In the genomic region with DNA sequence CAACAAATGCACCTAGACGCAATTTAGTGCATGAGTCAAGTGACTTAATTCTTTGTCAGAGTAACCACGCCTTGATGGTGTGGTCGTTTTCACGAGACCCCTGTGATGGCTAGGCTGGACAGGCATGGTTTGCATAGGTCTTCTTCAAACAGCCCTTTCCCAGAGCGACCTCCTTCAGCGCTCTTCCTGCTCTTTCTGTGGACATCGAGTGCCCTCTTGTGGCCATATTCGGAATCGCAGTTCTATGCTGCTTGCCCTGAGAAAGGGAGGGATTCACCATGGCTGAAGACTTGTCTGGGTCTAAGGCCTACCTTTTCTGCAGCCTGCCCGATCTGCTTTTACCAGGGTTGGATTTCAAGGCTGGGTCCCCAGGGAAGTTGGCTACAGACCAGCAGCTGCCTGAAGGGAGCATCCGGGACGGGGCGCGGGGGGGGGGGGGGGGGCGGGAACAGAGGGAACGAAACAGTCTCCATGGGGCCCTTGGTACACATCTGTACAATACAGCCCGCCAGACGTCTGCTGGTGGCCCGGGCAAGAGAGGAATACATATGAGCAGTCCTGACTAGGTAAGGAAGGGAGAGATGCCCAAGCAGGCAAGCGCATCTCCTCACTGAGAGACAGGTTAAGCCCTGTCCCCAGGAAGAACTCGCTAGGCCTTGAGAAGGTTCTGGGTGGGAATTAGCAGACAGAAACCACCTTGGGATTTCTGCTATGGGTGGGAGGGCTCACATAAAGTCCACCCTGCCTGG, we compare ENCODE assay signal across 8 mouse cellular contexts.
DNase-seq lines count a peak whose midpoint lies in the region; ATAC-seq and TF ChIP-seq lines count a peak whose summit lies in the region.

No protein-coding gene starts in this region.

- no peak overlapping the region for H3K4me3 ChIP-seq in CH12.LX (replicated peaks in 1 of 3; ENCODE audit: low read depth in 2 of 3, low read length in 2 of 3, poor library complexity in 1 of 3)
- H3K4me3 ChIP-seq in forebrain, embryonic 13.5 days = no peak overlapping the region
- H3K4me3 ChIP-seq in olfactory bulb, adult 2 months (ENCODE audit: insufficient read depth, low read depth, low read length) = no peak overlapping the region

- ATAC-seq in forebrain, embryonic 13.5 days = peak; percentile 67

- H3K27ac ChIP-seq in CH12.LX (ENCODE audit: insufficient read depth, low read depth) = no peak overlapping the region
- no peak overlapping the region for H3K27ac ChIP-seq in forebrain, embryonic 13.5 days
- H3K27ac ChIP-seq in olfactory bulb, adult 2 months (ENCODE audit: insufficient read depth, low read depth, low read length) = no peak overlapping the region

- no peak for TF ChIP-seq EP300 in CH12.LX (IDR thresholded peaks at IDR 0.05; ENCODE audit: low read length)

- peak; percentile 12 for DNase-seq in CH12.LX (ENCODE audit: extremely low read depth)
- DNase-seq in c-Kit-positive CD71-negative TER-119-negative erythroid progenitor cells, embryonic 14.5 days (ENCODE audit: low read depth) = peak; percentile 77
- DNase-seq in heart, postnatal 10 days = peak; percentile 92 to 95
- DNase-seq in large intestine, adult 2 months (ENCODE audit: low read depth, low spot score) = peak; percentile 44
- DNase-seq in lung, adult 18-20 months = peak; percentile 75 to 83
- DNase-seq in thymus, adult 18-20 months = peak; percentile 40 to 45

- dilution Hi-C loops in CH12.LX (cut with MboI; ENCODE audit: extremely low pct_ligation_motif_present, extremely low pct_unique_long_range_greater_than_20kb, low sequenced_read_pairs) = no loop called here

- H3K27me3 ChIP-seq in CH12.LX (replicated peaks) = no peaks in the 10 kb centered on the region
- H3K27me3 ChIP-seq in forebrain, embryonic 13.5 days = no peaks in the 10 kb centered on the region

- in situ Hi-C loops in CH12.LX (cut with MboI; ENCODE audit: low pct_ligation_motif_present, low pct_unique_long_range_greater_than_20kb, low sequenced_read_pairs) = loop anchor here (25.0 kb wide), 2 partner anchors 1496 to 1696 kb away; no protein-coding TSS in a partner anchor

- peak; percentile 45 for TF ChIP-seq RAD21 in CH12.LX (IDR thresholded peaks at IDR 0.05; ENCODE audit: low read depth, low read length)

- H3K4me1 ChIP-seq in CH12.LX (ENCODE audit: control insufficient read depth in 1 of 2, insufficient read depth in 2 of 2) = no peaks in the 10 kb centered on the region
- H3K4me1 ChIP-seq in forebrain, embryonic 13.5 days = peaks cover 25% of the 10 kb centered on the region
- H3K4me1 ChIP-seq in olfactory bulb, adult 2 months (ENCODE audit: control insufficient read depth, insufficient read depth, low read length) = peaks cover 14% of the 10 kb centered on the region

- H3K4me2 ChIP-seq in CH12.LX (ENCODE audit: insufficient read depth, low read depth, poor library complexity, severe bottlenecking) = no peak overlapping the region
- peak overlapping the region; percentile 32; the same call in 1 of the 2 replicates for H3K4me2 ChIP-seq in forebrain, embryonic 13.5 days

- TF ChIP-seq POLR2A in CH12.LX (IDR thresholded peaks at IDR 0.05; ENCODE audit: low read depth, low read length) = no peak
- TF ChIP-seq POLR2A in olfactory bulb, adult 2 months (IDR thresholded peaks at IDR 0.05; ENCODE audit: insufficient read depth, low read depth, low read length) = no peak

- WGBS in forebrain, embryonic 13.5 days = 16% methylated on average over 18 of the region's 21 CpGs
- WGBS in large intestine, adult 2 months = 21% methylated on average over 21 of the region's 21 CpGs
- WGBS in olfactory bulb, adult 2 months = 15% methylated on average over 21 of the region's 21 CpGs

- no peak overlapping the region for H3K9ac ChIP-seq in CH12.LX (ENCODE audit: insufficient read depth, low read depth)
- H3K9ac ChIP-seq in forebrain, embryonic 13.5 days = no peak overlapping the region

- intact Hi-C loops in heart, postnatal 10 days (cut with DNase I) = loop anchor here (1.0 to 10.0 kb wide), 5 partner anchors 1456 to 1707 kb away; no protein-coding TSS in a partner anchor

- TF ChIP-seq CTCF in CH12.LX (conservative IDR thresholded peaks at IDR 0.05 in 1 of 2, IDR thresholded peaks at IDR 0.05 in 1 of 2; ENCODE audit: low read depth in 2 of 2, low read length in 2 of 2) = peak; percentile 16 to 51; a peak in 2 of 4 replicates
- peak; percentile 90 for TF ChIP-seq CTCF in olfactory bulb, adult 2 months (IDR thresholded peaks at IDR 0.05; ENCODE audit: insufficient read depth, low read depth, low read length)

- peaks cover 80% of the 10 kb centered on the region for H3K9me3 ChIP-seq in CH12.LX (replicated peaks; ENCODE audit: low read length)
- no peaks in the 10 kb centered on the region for H3K9me3 ChIP-seq in forebrain, embryonic 13.5 days (replicated peaks)

- H3K36me3 ChIP-seq in CH12.LX (replicated peaks in 1 of 2; ENCODE audit: control insufficient read depth in 1 of 2, insufficient read depth in 1 of 2, low read length in 1 of 2) = no peaks in the 10 kb centered on the region
- H3K36me3 ChIP-seq in forebrain, embryonic 13.5 days (ENCODE audit: poor library complexity, severe bottlenecking) = no peaks in the 10 kb centered on the region

- H3K79me2 ChIP-seq in CH12.LX (replicated peaks; ENCODE audit: control insufficient read depth, extremely low read depth, insufficient read depth, poor library complexity, severe bottlenecking) = no peaks in the 10 kb centered on the region

TF ChIP-seq in CH12.LX, 34 proteins besides CTCF, POLR2A, EP300 and RAD21:
- TF ChIP-seq ZC3H11A (IDR thresholded peaks at IDR 0.05; ENCODE audit: low read depth, low read length) (no peak), HCFC1 (IDR thresholded peaks at IDR 0.05; ENCODE audit: low read depth, low read length) (no peak), E2F4 (IDR thresholded peaks at IDR 0.05; ENCODE audit: insufficient replicate concordance, low read depth, low read length) (no peak), SIN3A (IDR thresholded peaks at IDR 0.05; ENCODE audit: low read length) (no peak), ELF1 (IDR thresholded peaks at IDR 0.05; ENCODE audit: low read depth, low read length) (no peak), MAX (IDR thresholded peaks at IDR 0.05; ENCODE audit: low read length) (no peak), SMC3 (IDR thresholded peaks at IDR 0.05; ENCODE audit: low read depth, low read length) (no peak; the same call in 1 of the 2 replicates), MAFK (IDR thresholded peaks at IDR 0.05; ENCODE audit: insufficient replicate concordance, low read length) (no peak), JUND (conservative IDR thresholded peaks at IDR 0.05; ENCODE audit: low read depth, low read length) (no peak), JUN (IDR thresholded peaks at IDR 0.05; ENCODE audit: insufficient read depth, low read depth, low read length) (no peak), NELFE (IDR thresholded peaks at IDR 0.05; ENCODE audit: low read depth, low read length) (no peak), RCOR1 (conservative IDR thresholded peaks at IDR 0.05; ENCODE audit: low read depth, low read length) (no peak), MYC (IDR thresholded peaks at IDR 0.05; ENCODE audit: low read depth, low read length) (no peak), USF2 (conservative IDR thresholded peaks at IDR 0.05; ENCODE audit: low read depth, low read length) (no peak), TCF12 (IDR thresholded peaks at IDR 0.05; ENCODE audit: low read depth, low read length) (no peak), ZKSCAN1 (IDR thresholded peaks at IDR 0.05; ENCODE audit: borderline replicate concordance, low read depth, low read length) (no peak), BHLHE40 (IDR thresholded peaks at IDR 0.05; ENCODE audit: low read depth, low read length) (no peak), CHD2 (IDR thresholded peaks at IDR 0.05; ENCODE audit: low read length) (no peak), MAZ (IDR thresholded peaks at IDR 0.05; ENCODE audit: low read depth, low read length) (no peak), ETS1 (conservative IDR thresholded peaks at IDR 0.05; ENCODE audit: low read depth, low read length) (no peak)
TF ChIP-seq in CH12.LX: peak in this region for 0.

Comparison
In these comparisons a context has a peak if more than half of its experiments do, and no peak if none do; other contexts are left out.
1. DNase-seq: peak in every context shown above with its lines; median percentile 94 in heart, postnatal 10 days; 79 in lung, adult 18-20 months; 77 in c-Kit-positive CD71-negative TER-119-negative erythroid progenitor cells, embryonic 14.5 days; 44 in large intestine, adult 2 months; 42 in thymus, adult 18-20 months; 12 in CH12.LX.